Mouse (Mus musculus) embryonic facial prominence, embryonic 11.5 days (tissue): ENCODE data around the gene Vat1. TPM values are rescaled to one million over a fixed set of nuclear protein-coding genes. Genes with fewer than 3 reads are reported as not detected.

Experiments
- ATAC-seq: fragments of 200-750 bp; cut with Nextera tagmentation; replicated peaks from 2 replicates; pipeline ENCODE4 v1.8.0; 2017; ENCODE audit warnings: low read depth; ENCODE audit not compliant: insufficient number of reproducible peaks, low FRiP score, low TSS enrichment
- DNase-seq: peaks from one replicate; pipeline ENCODE4 v3.0.0-alpha.2; 2015; ENCODE audit warnings: low spot score
- H3K27ac ChIP-seq: fragments of 300-500 bp; sonication (generic); replicated peaks from 2 replicates; pipeline ENCODE4 v1.5.1; 2014; ENCODE audit warnings: mild to moderate bottlenecking, low read depth, low read length, control low read depth
- H3K27me3 ChIP-seq: fragments of 300-500 bp; sonication (generic); 2 replicates; pipeline ENCODE4 v1.6.1; 2014; ENCODE audit warnings: mild to moderate bottlenecking, low read length, moderate library complexity, mixed read lengths; ENCODE audit not compliant: control insufficient read depth, insufficient read depth
- H3K36me3 ChIP-seq: fragments of 300-500 bp; sonication (generic); replicated peaks from 2 replicates; pipeline ENCODE4 v1.6.1; 2014; ENCODE audit warnings: low read depth, mild to moderate bottlenecking, low read length, moderate library complexity, mixed read lengths; ENCODE audit not compliant: control insufficient read depth, insufficient read depth
- H3K4me1 ChIP-seq: fragments of 300-500 bp; sonication (generic); 2 replicates; pipeline ENCODE4 v1.6.1; 2014; ENCODE audit warnings: low read length, mixed read lengths; ENCODE audit not compliant: control insufficient read depth, insufficient read depth
- H3K4me2 ChIP-seq: fragments of 300-500 bp; sonication (generic); 2 replicates; pipeline ENCODE4 v1.6.1; 2014; ENCODE audit warnings: low read depth, mild to moderate bottlenecking, control low read depth, low read length, moderate library complexity
- H3K4me3 ChIP-seq: fragments of 300-500 bp; sonication (generic); 2 replicates; pipeline ENCODE4 v1.5.1; 2014; ENCODE audit warnings: low read depth, low read length, control low read depth
- H3K9ac ChIP-seq: fragments of 300-500 bp; sonication (generic); replicated peaks from 2 replicates; pipeline ENCODE4 v1.6.1; 2014; ENCODE audit warnings: mild to moderate bottlenecking, control low read depth, low read length
- H3K9me3 ChIP-seq: fragments of 300-500 bp; sonication (generic); replicated peaks from 2 replicates; pipeline ENCODE4 v1.6.1; 2016; ENCODE audit warnings: mild to moderate bottlenecking, low read length, inconsistent platforms, mixed read lengths; ENCODE audit not compliant: control insufficient read depth
- WGBS: fragments of 180-500 bp; shearing (Covaris S2); extraction: QIAGEN DNeasy Blood & Tissue Kit; methylation state at CpG from one replicate; pipeline ENCODE4 v1.1.7; 2014; 5-methylcytosine and 5-hydroxymethylcytosine counted together
- polyA plus RNA-seq: library from polyadenylated mRNA; unstranded; fragments of >200 nt; fragmentation: Nextera tagmentation; extraction: Ambion mirVana; gene quantifications from 2 replicates; pipeline ENCODE4 v1.2.1, GENCODE M21; 2014

Gene Vat1
- polyA plus RNA-seq, 1 experiment from 2014 or later: 20.9 TPM

GRCm38 (mm10) chr11:101420148-101420547 is 45.9 kb downstream of the Vat1 start:
- H3K4me1 ChIP-seq: peaks cover 3% of the 10 kb centered on the region; the same call in 1 of the 2 replicates
- WGBS: 86% methylated on average over 5 of the region's 5 CpGs

GRCm38 (mm10) chr11:101419610-101420009 is 46.4 kb downstream of the Vat1 start:
- no peaks in the 10 kb centered on the region for H3K27me3 ChIP-seq
- WGBS: 23% methylated on average over 3 of the region's 3 CpGs
- peaks cover 3% of the 10 kb centered on the region; the same call in 1 of the 2 replicates for H3K4me1 ChIP-seq
- DNase-seq (peak; percentile 20), ATAC-seq (no peak)
- H3K4me3 ChIP-seq: no peak overlapping the region
- H3K4me2 ChIP-seq: no peak overlapping the region
- no peak overlapping the region for H3K9ac ChIP-seq
- H3K27ac ChIP-seq: no peak overlapping the region
- H3K9me3 ChIP-seq: no peaks in the 10 kb centered on the region
- H3K36me3 ChIP-seq: no peaks in the 10 kb centered on the region

More at GRCm38 (mm10) chr11:101420148-101420547, 45.9 kb downstream of the Vat1 start:
- DNase-seq: no peak
- Histone ChIP-seq H3K36me3 (no peaks in the 10 kb centered on the region), H3K9ac (no peak overlapping the region), H3K27ac (no peak overlapping the region), H3K27me3 (no peaks in the 10 kb centered on the region), H3K4me2 (no peak overlapping the region), H3K4me3 (no peak overlapping the region), H3K9me3 (no peaks in the 10 kb centered on the region)
- ATAC-seq: no peak

GRCm38 (mm10) chr11:101418991-101419390 is 47.0 kb downstream of the Vat1 start:
- 48% methylated on average over 6 of the region's 6 CpGs for WGBS
- no peak overlapping the region for H3K9ac ChIP-seq
- ATAC-seq: no peak

DNA sequence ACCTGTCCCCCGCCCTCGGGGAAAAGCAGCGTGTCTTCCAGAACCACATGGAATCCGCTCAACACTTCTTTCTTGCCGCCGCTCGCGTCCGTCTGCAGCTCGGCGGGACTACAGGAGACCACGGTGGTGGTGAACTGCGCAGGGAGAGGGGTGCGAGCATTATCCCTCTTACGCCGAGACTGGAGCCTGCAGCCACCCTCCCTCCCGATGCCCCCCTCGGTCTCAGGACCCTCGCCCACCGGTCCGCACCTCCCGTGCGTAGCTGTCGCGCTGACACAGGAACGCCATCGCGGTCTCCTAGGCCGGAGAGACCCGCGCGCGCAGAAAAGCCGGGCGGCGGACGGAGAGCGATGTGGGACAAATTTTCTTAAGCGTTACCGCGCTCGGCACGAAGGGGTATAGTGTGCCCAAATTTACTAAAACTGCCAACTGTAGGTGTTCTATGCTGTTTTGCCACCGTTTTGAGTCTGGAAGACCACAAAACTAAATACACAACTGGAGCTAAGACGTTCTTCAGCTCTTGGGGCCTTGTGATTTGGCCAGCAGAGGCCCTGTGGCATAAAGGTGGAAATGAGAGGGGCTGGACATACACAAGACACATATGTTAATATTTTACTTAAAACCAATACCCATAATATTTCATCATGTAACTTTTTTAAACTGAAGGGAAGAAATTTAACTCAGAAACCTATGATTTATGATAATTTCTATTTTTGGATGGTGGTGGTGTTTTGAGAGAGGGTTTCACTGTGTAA is 48.8 kb downstream of the Vat1 start, which contains the start of gene Aarsd1:
Gene Aarsd1, minus strand, starts transcription at position 515 of the 755 bp plus-strand sequence.
- no peaks in the 10 kb centered on the region for H3K9me3 ChIP-seq
- H3K27ac ChIP-seq: peak within 1 kb of the TSS; percentile 59; the same call in 1 of the 2 replicates
- H3K36me3 ChIP-seq: no peaks in the 10 kb centered on the region
- WGBS: under 1% methylated on average over 45 of the region's 45 CpGs
- peaks cover 3% of the 10 kb centered on the region; the same call in 1 of the 2 replicates for H3K4me1 ChIP-seq
- ATAC-seq (peak; percentile 82), DNase-seq (peak; percentile 93)
- H3K9ac ChIP-seq: peak within 1 kb of the TSS; percentile 90
- H3K4me3 ChIP-seq: peak within 1 kb of the TSS; percentile 87
- H3K27me3 ChIP-seq: no peaks in the 10 kb centered on the region
- H3K4me2 ChIP-seq: peak within 1 kb of the TSS; percentile 81

More at GRCm38 (mm10) chr11:101418991-101419390, 47.0 kb downstream of the Vat1 start:
- Histone ChIP-seq H3K27ac (no peak overlapping the region), H3K9me3 (no peaks in the 10 kb centered on the region), H3K4me3 (no peak overlapping the region), H3K4me1 (peaks cover 3% of the 10 kb centered on the region; the same call in 1 of the 2 replicates), H3K36me3 (no peaks in the 10 kb centered on the region), H3K27me3 (no peaks in the 10 kb centered on the region), H3K4me2 (no peak overlapping the region)
- no peak for DNase-seq

DNA sequence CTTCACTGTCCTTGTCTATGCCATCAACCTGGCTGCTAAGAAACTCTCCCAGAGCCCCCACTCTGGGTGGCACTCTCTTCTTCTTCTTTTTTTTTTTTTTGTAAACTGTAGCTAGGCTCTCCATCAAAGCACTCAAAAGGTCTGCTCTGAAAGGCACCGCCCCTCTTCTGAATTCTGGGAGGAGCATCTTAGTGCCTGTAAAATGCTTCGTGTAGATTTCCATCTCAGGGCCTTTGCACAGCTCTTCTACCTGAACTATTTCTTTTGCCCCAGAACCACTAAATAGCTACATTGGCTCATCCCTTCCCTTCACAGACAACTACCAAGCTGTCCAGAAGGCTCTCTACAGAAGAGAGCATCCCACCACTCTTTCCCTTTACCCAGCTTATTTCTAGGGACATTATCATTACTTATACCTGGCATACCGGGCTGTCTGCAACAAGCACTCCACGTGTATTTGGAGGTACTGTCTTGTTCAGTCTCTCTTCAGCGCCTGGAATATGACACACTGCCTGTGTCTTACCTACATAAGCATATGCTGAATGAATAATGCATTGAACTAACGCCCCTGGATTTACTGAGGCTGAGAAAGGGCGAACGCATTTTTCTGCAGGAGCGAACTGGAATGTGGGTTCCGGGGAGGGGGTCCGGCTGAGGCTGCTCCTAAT is 49.5 kb downstream of the Vat1 start:
- ATAC-seq (no peak; the same call in 1 of the 2 replicates), DNase-seq (peak; percentile 29)
- peak overlapping the region; percentile 59; the same call in 1 of the 2 replicates for H3K27ac ChIP-seq
- 3% methylated on average over 11 of the region's 11 CpGs for WGBS
- H3K4me3 ChIP-seq: peak overlapping the region; percentile 87
- peak overlapping the region; percentile 90 for H3K9ac ChIP-seq
- H3K27me3 ChIP-seq: no peaks in the 10 kb centered on the region
- H3K4me2 ChIP-seq: peak overlapping the region; percentile 81
- no peaks in the 10 kb centered on the region for H3K9me3 ChIP-seq
- no peaks in the 10 kb centered on the region for H3K36me3 ChIP-seq
- peaks cover 3% of the 10 kb centered on the region; the same call in 1 of the 2 replicates for H3K4me1 ChIP-seq

DNA sequence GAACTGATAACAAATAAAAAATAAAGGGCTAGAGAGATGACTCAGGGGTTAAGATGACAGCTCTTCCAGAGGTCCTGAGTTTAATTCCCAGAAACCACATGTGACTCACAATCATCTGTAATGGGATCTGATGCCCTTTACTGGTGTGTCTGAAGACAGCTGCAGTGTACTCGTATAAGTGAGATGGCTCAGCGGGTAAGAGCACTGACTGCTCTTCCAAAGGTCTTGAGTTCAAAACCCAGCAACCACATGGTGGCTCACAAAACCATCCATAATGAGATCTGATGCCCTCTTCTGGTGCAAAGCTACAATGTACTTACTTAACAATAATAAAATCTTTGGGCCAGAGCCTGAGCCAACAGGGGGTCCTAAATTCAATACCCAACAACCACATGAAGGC is 50.7 kb downstream of the Vat1 start:
- no peaks in the 10 kb centered on the region for H3K9me3 ChIP-seq
- no peak for ATAC-seq
- H3K9ac ChIP-seq: no peak overlapping the region
- H3K4me1 ChIP-seq: peaks cover 3% of the 10 kb centered on the region; the same call in 1 of the 2 replicates
- no peak overlapping the region for H3K4me3 ChIP-seq
- DNase-seq: no peak
- no peak overlapping the region for H3K27ac ChIP-seq
- H3K4me2 ChIP-seq: no peak overlapping the region
- 75% methylated on average over 2 of the region's 2 CpGs for WGBS
- no peaks in the 10 kb centered on the region for H3K27me3 ChIP-seq
- no peaks in the 10 kb centered on the region for H3K36me3 ChIP-seq
